Mouse (Mus musculus): ENCODE results near the gene Ciz1. TPM values are rescaled to one million over a fixed set of nuclear protein-coding genes. Genes with fewer than 3 reads are reported as not detected.

Gene Ciz1
- polyA plus RNA-seq, 1 experiment from 2014 or later = 24.8 TPM

DNA sequence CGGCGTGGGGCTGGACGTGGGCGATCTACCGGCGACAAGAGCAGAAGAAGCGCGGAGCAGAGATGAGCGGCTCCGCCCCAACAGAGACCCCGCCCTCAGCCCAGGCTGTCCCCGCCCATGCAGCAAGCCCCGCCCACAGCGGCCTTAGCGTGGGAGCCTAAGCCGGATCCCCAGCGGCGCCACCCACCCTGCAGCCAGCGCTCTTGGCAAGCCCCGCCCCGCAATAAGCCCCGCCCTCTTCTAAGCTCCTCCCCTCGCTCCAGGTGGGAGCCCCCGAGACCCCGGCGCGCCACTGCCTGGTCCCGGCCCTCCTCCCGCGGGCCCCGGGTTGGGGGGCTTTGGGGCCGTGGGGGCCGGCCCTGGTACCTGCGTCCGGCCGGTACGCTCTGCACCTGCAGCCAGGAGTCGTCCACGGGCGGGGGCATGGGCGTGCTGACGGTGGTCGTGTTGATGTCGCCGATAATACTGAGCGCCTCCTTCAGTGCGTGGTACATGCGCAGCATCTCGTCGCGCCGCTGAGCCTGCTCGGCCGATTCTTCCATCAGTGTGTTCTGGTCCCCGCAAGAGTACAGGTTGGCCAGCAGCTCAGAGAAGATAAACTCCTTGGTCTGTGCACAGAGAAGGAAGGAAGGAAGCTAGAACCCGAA lies 39.7 kb upstream of the Ciz1 start:
- Histone ChIP-seq H3K4me3 (peak overlapping the region; percentile 63), H3K27ac (no peak overlapping the region), H3K9ac (peak overlapping the region; percentile 68), H3K4me2 (peak overlapping the region; percentile 100), H3K4me1 (peaks cover 25% of the 10 kb centered on the region), H3K9me3 (replicated peaks) (no peaks in the 10 kb centered on the region), H3K27me3 (replicated peaks) (peaks cover 76% of the 10 kb centered on the region), H3K36me3 (peaks cover 9% of the 10 kb centered on the region; the same call in 1 of the 2 replicates)
- peak; percentile 78 for ATAC-seq
- WGBS (ENCODE audit: insufficient replicate concordance) = 1% methylated on average over 54 of the region's 56 CpGs

DNA sequence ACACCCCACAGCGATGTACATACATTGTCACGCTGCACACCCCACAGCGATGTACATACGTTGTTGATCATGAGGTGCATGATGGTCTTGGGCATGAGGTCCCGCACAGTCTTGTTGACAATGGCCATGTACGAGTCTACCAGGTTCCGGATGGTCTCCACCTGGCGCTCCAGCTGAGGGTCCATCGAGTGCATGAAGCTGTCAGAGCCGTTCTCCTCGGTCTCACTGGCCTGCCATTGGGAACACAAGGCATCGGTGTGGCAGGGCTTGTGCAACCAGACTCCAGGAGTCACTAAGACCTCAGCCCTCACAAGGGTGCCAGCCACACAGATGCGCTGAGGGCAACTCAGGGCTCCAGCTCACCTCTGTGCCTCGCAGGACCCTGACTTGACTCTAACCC lies 37.3 kb upstream of the Ciz1 start:
- Histone ChIP-seq H3K4me1 (peaks cover 36% of the 10 kb centered on the region), H3K4me2 (no peak overlapping the region), H3K9ac (no peak overlapping the region), H3K27me3 (replicated peaks) (peaks cover 96% of the 10 kb centered on the region), H3K36me3 (no peaks in the 10 kb centered on the region), H3K27ac (no peak overlapping the region), H3K9me3 (replicated peaks) (no peaks in the 10 kb centered on the region), H3K4me3 (no peak overlapping the region)
- 80% methylated on average over 14 of the region's 14 CpGs for WGBS (ENCODE audit: insufficient replicate concordance)
- ATAC-seq = no peak

DNA sequence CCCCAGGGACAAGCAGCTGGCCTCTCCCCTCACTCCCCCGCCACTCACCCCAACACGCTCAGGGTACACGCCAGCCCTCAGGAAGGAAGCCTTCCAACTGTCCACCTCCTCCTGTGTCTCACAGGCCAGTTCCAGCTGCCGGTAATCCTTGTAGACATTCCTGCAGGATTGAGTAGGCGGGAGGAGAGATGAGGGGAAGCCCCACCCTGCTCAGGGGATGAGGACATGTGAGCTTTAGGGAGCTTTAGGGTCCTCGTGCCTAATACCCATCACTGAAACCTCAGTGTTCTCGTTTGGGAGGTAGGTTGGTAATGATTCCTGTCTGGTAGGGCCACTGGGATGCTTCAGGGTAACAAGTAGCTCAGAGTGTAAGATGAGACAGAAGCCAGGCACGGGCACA lies 36.4 kb upstream of the Ciz1 start:
- H3K36me3 ChIP-seq = no peaks in the 10 kb centered on the region
- no peak for ATAC-seq
- peaks cover 97% of the 10 kb centered on the region for H3K27me3 ChIP-seq (replicated peaks)
- H3K4me3 ChIP-seq = no peak overlapping the region
- WGBS (ENCODE audit: insufficient replicate concordance) = 35% methylated on average over 8 of the region's 8 CpGs
- H3K4me2 ChIP-seq = no peak overlapping the region
- peaks cover 40% of the 10 kb centered on the region for H3K4me1 ChIP-seq
- H3K9me3 ChIP-seq (replicated peaks) = no peaks in the 10 kb centered on the region
- H3K27ac ChIP-seq = no peak overlapping the region
- no peak overlapping the region for H3K9ac ChIP-seq

DNA sequence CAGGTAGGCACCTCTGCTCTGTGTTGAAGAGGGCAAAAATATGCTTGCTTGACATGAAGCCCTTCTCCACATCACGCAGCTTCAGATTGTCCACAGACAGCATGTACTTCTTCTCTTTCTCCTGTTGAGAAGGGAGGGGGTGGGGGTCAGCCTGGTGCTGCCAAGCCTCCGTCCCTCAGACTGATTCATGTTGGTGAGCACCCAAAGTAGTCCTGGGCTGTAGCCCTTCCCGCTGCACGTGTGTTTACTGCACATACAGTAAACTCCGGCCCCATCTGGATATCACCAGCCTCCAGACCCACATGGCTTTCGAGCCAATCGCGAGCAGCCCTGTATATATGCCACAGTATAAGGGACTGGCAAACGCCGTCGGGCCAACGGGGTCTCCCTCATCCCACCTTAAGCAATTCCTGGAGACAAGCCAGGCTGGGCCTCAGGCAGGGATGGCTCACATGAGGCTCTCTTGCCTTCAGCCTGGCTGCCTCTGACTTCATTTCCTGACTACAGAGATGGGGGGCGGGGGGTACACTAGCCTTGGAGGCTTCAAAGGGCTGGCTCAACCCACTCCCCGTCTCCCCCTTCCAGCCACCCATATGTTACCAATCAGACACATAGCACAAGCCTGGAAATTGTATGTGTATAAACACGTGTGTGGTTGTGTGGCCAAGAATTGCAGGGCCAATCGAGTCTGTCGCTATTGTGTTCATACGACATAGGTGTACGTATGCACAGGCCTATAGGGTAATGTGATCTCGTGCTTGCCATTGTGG lies 35.1 kb upstream of the Ciz1 start:
- no peak overlapping the region for H3K4me3 ChIP-seq
- H3K4me2 ChIP-seq = no peak overlapping the region
- peak overlapping the region; percentile 38; the same call in 1 of the 2 replicates for H3K27ac ChIP-seq
- H3K9me3 ChIP-seq (replicated peaks) = no peaks in the 10 kb centered on the region
- ATAC-seq = no peak
- H3K27me3 ChIP-seq (replicated peaks) = peaks cover 96% of the 10 kb centered on the region
- no peaks in the 10 kb centered on the region for H3K36me3 ChIP-seq
- H3K9ac ChIP-seq = no peak overlapping the region
- WGBS (ENCODE audit: insufficient replicate concordance) = 63% methylated on average over 20 of the region's 20 CpGs
- H3K4me1 ChIP-seq = peaks cover 29% of the 10 kb centered on the region

DNA sequence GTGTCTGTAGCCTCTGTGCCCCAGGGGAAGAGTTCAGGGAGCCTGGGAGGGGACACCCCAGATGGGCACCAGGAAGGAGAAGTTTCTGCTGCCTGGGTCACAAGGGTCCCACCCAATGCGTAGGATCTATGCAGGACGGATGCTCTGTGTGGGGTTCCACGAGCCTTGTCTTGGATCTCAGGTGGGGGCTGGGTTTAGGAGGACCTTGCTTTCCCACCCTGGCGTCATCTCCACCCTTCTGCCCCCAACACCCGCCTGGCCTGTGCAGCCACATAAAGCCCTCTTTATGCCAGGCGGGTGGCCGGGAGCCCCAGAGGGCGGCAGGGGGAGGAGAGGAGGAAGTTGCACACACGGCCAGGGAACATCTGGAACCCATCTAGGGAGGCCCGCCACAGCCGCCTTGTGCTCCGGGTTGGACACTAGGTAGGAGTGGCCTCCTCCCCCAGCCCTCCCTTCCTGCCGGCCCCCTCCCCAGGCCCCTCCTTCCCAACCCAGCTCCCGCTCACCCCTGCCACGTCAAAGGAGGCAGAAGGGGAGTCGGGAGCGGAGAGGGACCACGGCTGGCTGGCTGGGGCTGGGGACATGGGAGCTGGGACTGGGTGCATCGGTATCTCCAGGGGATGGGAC lies 34.2 kb upstream of the Ciz1 start:
- peak overlapping the region; percentile 54; the same call in 1 of the 2 replicates for H3K9ac ChIP-seq
- ATAC-seq = 0 out of 2 replicates have a peak, but pooled peaks have one; percentile 14
- H3K4me3 ChIP-seq = peak overlapping the region; percentile 30
- WGBS (ENCODE audit: insufficient replicate concordance) = 10% methylated on average over 19 of the region's 19 CpGs
- peaks cover 23% of the 10 kb centered on the region; the same call in 1 of the 2 replicates for H3K4me1 ChIP-seq
- H3K27me3 ChIP-seq (replicated peaks) = peaks cover 96% of the 10 kb centered on the region
- H3K27ac ChIP-seq = peak overlapping the region; percentile 59
- H3K4me2 ChIP-seq = peak overlapping the region; percentile 36
- no peaks in the 10 kb centered on the region for H3K36me3 ChIP-seq
- no peaks in the 10 kb centered on the region for H3K9me3 ChIP-seq (replicated peaks)

DNA sequence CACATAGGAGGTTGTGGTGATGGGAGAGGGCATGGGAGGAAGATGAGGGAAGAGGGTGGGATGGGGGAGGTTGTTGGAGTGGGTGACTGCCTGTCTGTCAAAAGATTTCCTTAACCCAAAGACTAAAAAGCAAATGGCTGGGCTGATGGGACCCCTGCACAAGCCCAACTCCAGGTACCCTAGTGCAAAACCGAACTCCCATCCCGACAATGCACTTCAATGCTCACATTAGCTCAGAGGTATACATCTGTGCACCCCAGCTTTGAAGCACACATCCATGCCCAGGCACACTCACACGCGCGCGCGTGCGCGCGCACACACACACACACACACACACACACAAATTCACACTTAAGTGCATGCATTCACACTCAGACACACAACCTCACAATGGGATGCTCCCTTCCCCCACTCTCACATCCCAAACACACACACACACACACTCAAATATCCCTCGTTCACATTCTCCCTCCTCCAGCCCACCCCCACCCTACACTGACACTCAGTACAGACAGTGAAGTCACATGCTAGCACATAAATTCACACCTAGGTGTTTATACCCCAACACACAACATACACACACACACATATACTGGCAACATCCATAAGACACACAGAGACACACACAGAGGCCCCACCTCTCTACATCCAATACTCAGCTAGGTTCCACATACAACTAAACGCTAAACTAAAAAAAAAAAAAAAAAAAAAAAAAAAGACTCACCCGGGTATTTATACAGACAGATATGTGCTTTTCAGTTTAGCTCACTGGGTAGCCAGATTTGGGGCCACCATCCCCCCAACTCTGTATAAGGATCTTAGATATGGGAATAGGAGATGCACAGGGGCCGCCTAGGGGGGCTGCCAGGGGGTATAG lies 33.2 kb upstream of the Ciz1 start:
- H3K27ac ChIP-seq = peak overlapping the region; percentile 59
- ATAC-seq = no peak
- H3K9me3 ChIP-seq (replicated peaks) = no peaks in the 10 kb centered on the region
- peak overlapping the region; percentile 36 for H3K4me2 ChIP-seq
- H3K9ac ChIP-seq = peak overlapping the region; percentile 54
- peak overlapping the region; percentile 30 for H3K4me3 ChIP-seq
- H3K27me3 ChIP-seq (replicated peaks) = peaks cover 93% of the 10 kb centered on the region
- peaks cover 23% of the 10 kb centered on the region; the same call in 1 of the 2 replicates for H3K4me1 ChIP-seq
- WGBS (ENCODE audit: insufficient replicate concordance) = 64% methylated on average over 14 of the region's 14 CpGs
- no peaks in the 10 kb centered on the region for H3K36me3 ChIP-seq

DNA sequence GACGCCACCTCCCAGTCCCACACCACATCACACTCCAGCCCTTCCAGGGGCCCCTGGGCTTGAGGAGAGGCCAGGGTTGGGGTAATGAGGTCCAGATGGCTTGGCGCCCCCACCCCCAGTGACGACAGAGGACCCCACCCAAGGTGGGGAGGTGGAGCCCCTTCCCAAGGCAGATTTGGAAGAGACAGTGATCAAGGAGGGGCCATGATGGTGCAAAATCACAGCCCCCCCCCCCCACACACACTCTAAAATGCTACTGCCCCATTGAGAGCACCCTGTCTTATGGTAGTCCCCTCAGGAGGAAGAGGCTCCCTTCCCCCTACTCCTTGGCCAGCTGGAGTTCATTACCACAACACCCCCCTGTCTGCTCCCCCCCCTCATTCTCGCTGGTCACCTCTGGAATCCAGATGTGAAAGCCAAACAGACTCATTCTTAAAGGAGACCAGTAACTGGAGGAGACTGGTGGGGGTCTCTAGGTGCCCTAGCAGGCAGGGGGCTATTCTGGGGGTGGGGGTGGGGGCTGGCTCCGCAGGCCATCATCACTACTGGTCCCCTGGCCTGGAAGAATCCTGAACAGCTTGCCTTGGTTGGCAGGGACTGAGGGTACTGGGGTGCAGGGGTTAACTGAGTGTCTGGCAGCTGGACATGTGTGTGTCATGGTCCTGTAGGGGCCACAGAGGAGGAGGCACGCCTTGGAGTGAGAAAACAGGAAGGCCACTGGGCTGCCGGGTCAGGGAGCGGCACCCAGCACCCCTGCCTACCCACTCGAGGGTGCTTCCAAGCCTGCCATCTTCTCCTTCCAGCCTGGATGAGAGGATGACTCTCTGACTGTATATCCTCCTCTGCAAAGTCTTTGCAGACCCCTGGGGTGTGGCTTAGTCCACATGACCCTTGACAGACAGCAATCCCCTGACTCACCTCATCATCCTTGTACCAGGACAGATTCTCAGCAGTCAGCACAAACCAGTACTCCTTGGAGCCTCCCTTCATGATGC lies 32.2 kb upstream of the Ciz1 start:
- no peak overlapping the region for H3K9ac ChIP-seq
- H3K9me3 ChIP-seq (replicated peaks) = no peaks in the 10 kb centered on the region
- H3K27ac ChIP-seq = no peak overlapping the region
- no peaks in the 10 kb centered on the region for H3K36me3 ChIP-seq
- no peak for ATAC-seq
- H3K27me3 ChIP-seq (replicated peaks) = peaks cover 85% of the 10 kb centered on the region
- H3K4me1 ChIP-seq = peaks cover 23% of the 10 kb centered on the region; the same call in 1 of the 2 replicates
- no peak overlapping the region for H3K4me2 ChIP-seq
- no peak overlapping the region for H3K4me3 ChIP-seq
- 34% methylated on average over 9 of the region's 9 CpGs for WGBS (ENCODE audit: insufficient replicate concordance)

DNA sequence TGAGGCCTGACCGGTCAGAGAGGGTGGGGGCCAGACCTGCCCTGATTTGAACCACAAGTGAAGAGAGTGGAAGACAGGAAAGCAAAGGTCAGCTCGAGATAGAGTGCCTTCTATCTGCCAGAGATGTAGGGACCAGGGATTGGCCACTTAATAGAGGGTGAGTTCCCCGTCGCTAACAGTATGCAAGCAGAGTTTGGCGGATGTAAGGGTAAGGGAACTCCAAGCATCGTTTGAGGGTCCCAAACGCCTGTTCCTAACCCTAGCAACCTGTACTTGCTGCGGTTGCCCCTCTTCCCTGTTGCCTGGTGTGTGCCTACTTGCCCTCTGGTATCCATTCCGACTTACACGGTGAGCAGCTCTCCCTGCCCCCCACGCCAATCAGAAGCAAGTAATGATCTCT lies 31.4 kb upstream of the Ciz1 start:
- H3K27me3 ChIP-seq (replicated peaks) = peaks cover 79% of the 10 kb centered on the region
- H3K27ac ChIP-seq = no peak overlapping the region
- no peak overlapping the region for H3K4me2 ChIP-seq
- no peak overlapping the region for H3K9ac ChIP-seq
- WGBS (ENCODE audit: insufficient replicate concordance) = 53% methylated on average over 11 of the region's 11 CpGs
- ATAC-seq = no peak
- no peaks in the 10 kb centered on the region for H3K9me3 ChIP-seq (replicated peaks)
- H3K36me3 ChIP-seq = no peaks in the 10 kb centered on the region
- peaks cover 20% of the 10 kb centered on the region; the same call in 1 of the 2 replicates for H3K4me1 ChIP-seq
- H3K4me3 ChIP-seq = no peak overlapping the region

DNA sequence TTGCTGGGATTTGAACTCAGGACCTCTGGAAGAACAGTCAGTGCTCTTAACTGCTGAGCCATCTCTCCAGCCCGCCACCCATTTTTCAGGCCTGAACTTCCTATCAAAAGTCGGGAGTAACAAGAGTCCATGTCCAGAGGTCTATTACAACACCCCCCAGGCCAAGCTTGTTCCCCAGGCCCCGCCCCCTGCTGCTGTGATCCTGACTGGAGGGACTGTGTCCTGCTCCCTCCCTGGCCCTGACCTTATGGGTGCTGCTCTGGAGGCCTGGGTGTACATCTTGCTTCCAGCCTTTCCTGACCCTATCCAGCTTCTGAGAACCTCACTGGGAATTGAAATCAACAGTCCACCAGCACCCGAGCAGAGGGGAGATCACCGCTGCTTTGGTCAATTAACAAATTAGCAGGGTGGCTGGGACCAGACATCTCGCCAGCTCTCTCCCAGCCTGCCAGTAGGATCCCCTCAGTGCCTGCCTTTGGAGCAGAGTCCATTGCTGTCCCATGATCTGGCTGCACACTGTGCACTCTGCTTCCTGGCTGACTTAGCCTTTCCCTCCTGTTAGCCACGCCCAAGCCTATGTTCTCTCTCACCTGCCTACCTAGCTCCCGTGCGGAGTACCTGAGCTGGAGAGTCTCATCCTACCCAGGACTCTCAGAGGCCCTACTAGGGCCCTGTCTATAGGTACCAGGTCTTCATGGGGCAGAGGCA lies 30.4 kb upstream of the Ciz1 start:
- no peak overlapping the region for H3K9ac ChIP-seq
- H3K27me3 ChIP-seq (replicated peaks) = peaks cover 74% of the 10 kb centered on the region
- WGBS (ENCODE audit: insufficient replicate concordance) = 60% methylated on average over 9 of the region's 9 CpGs
- 0 out of 2 replicates have a peak overlapping the region, but pooled peaks have one; percentile 39 for H3K27ac ChIP-seq
- H3K9me3 ChIP-seq (replicated peaks) = no peaks in the 10 kb centered on the region
- ATAC-seq = no peak
- H3K4me2 ChIP-seq = no peak overlapping the region
- peaks cover 17% of the 10 kb centered on the region; the same call in 1 of the 2 replicates for H3K4me1 ChIP-seq
- H3K4me3 ChIP-seq = no peak overlapping the region
- no peaks in the 10 kb centered on the region for H3K36me3 ChIP-seq

All from liver, embryonic 12.5 days (tissue).